Mouse (Mus musculus) gastrocnemius, postnatal 4 days (tissue): ENCODE data around the gene Atp5g2. TPM values are rescaled to one million over a fixed set of nuclear protein-coding genes. Genes with fewer than 3 reads are reported as not detected.

Source experiments
- microRNA-seq: library from miRNA; unstranded; fragments of <30 nt; microRNA quantifications from one replicate; pipeline ENCODE4 v1.2.0, GENCODE M21; 2021
- total RNA-seq, 2 experiments: library from RNA; stranded (reverse); gene quantifications; 2 replicates each; pipeline ENCODE4 v1.2.3; 2021

Atp5g2 gene
- total RNA-seq, 2 experiments from 2014 or later: 19.0 to 29.5 TPM

Small RNA genes lying within 50 kb of the gene (microRNA-seq; reads per million reads assigned to microRNA genes)
- gene Mir688: not detected

Other genes with a start within 250 kb of the Atp5g2 start
- gene Amhr2, start 227.0 kb downstream of the Atp5g2 start, total RNA-seq: 1 to 10 TPM; 3.6 to 3.9 TPM
- 10 to 100 TPM; 15.2 to 18.7 TPM for gene Prr13, start 213.3 kb downstream of the Atp5g2 start, total RNA-seq
- gene Pcbp2, start 201.8 kb downstream of the Atp5g2 start, total RNA-seq: 100 to 1,000 TPM; 614 to 662 TPM
- 1 to 10 TPM in 1 of 2 experiments, not detected in 1; 7.6 TPM for gene Gm10337, start 168.6 kb downstream of the Atp5g2 start, total RNA-seq
- gene Map3k12, start 155.3 kb downstream of the Atp5g2 start, total RNA-seq: 1 to 10 TPM; 6.1 to 6.3 TPM
- 10 to 100 TPM; 54.7 to 56.9 TPM for gene Tarbp2, start 154.2 kb downstream of the Atp5g2 start, total RNA-seq
- 1 to 10 TPM; 3.4 to 4.9 TPM for gene Npff, start 147.4 kb downstream of the Atp5g2 start, total RNA-seq
- under 1 TPM in 1 of 2 experiments, not detected in 1; 0.70 TPM for gene Gm28047, start 47.3 kb downstream of the Atp5g2 start, total RNA-seq
- 10 to 100 TPM; 85.3 to 97.2 TPM for gene Atf7, start 46.9 kb downstream of the Atp5g2 start, total RNA-seq
- 10 to 100 TPM; 60.8 to 67.8 TPM for gene Calcoco1, start 49.8 kb upstream of the Atp5g2 start, total RNA-seq
- not detected for gene Hoxc13, start 248.8 kb upstream of the Atp5g2 start, total RNA-seq